Mouse (Mus musculus) layer of hippocampus, adult 2 months (tissue): Measurements from ENCODE around the gene Mapkapk5. TPM values are rescaled to one million over a fixed set of nuclear protein-coding genes. Genes with fewer than 3 reads are reported as not detected.

Source experiments
- DNase-seq, 2 experiments: peaks; one replicate each; pipeline ENCODE4 v3.0.0; 2022; ENCODE audit warnings: low spot score in 2 of 2
- H3K27ac ChIP-seq: fragments of 200-600 bp; 2 replicates; pipeline ENCODE4 v1.8.1; 2022
- H3K4me3 ChIP-seq: fragments of 200-600 bp; 2 replicates; pipeline ENCODE4 v1.8.1; 2022; ENCODE audit warnings: mild to moderate bottlenecking
- CTCF ChIP-seq: fragments of 200-600 bp; conservative IDR thresholded peaks from 2 replicates; pipeline ENCODE4 v1.8.1; 2022; ENCODE audit warnings: antibody characterized with exemption, mild to moderate bottlenecking, moderate library complexity
- long read RNA-seq, 2 experiments: library from polyadenylated mRNA; stranded (forward); transcript quantifications; one replicate each; pipeline ENCODE4 v2.0.0; 2021; ENCODE audit warnings: borderline mapping rate in 2 of 2
- total RNA-seq, 2 experiments: library from RNA; stranded (reverse); gene quantifications; 2 replicates each; pipeline ENCODE4 v1.2.3; 2021

Gene Mapkapk5
- 10 to 100 TPM; 68.1 to 76.2 TPM for total RNA-seq
- long read RNA-seq, experiment 1, transcript Mapkapk5-201 (14 exons, 2,234 nt), result major isoform, 5 of 14 reads
- long read RNA-seq, experiment 1, partial matches to known transcripts, result 2 of 14 reads
- long read RNA-seq, experiment 1, other reads (novel, unspliced or antisense), result 4 of 14 reads
- long read RNA-seq, experiment 2, partial matches to known transcripts, result 1 of 7 reads
- long read RNA-seq, experiment 2, other reads (novel, unspliced or antisense), result 0 of 7 reads

DNA sequence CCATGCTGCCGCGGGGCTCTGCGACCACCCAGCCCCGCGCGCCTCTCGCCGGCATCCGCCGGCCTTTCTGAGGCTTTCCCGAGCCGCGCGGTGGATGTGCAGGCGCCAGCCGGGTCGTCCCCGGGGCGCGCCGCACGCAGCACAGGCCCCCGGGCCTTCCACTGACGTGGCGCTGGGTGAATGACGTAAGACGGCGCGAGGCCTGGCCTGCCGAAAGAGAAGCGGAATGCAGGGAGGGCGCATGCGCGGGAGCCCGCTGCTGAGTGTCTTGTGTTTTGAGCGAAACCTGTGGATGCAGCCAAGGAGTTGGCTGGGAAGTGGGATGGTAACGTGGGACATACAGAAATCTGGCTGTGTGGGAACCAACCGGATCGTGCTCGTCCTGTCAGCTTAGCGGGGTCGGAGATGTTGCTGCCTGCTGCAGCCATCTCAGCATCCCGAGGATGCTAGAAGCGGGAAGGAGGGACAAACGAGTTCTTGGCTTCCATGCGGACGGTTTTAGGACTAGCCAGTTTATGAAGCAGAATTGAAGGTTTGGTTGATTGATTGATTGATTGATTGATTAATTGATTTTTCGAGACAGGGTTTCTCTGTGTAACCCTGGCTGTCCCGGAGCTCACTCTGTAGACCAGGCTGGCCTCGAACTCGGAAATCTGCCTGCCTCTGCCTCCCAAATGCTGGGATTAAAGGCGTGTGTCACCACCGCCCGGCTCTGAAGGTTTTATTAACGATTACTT is at the start of gene Mapkapk5:
TSS of gene Mapkapk5 (minus strand) at position 113 of the 737 bp plus-strand sequence.
- DNase-seq, result peak; percentile 96 to 99
- peak within 1 kb of the TSS; percentile 98 for H3K4me3 ChIP-seq
- no peak for TF ChIP-seq CTCF
- H3K27ac ChIP-seq, result peak within 1 kb of the TSS; percentile 99

DNA sequence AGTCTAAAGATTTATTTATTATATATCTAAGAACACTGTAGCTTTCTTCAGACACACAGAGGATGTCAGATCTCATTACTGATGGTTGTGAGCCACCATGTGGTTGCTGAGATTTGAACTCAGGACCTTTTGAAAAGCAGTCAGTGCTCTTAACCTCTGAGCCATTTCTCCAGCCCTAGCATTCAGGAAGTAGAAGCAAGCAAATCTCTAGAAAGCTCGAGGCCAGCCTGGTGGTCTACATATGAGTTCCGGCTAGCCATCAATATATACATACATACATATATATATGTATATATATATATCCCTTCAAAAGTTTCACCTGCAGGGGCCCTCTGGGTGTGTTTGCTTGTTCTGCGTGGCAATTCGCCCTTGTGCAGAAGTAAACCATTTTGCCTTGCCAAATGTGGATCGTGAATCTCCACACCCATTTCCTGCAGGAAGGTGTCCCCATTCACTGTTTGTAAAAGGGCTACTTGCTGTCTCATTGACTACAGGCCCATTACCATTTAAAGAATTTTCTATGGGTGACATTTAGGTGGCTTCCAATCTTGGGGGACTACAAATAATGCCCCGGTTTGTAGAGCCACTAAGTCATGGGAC is 49.1 kb upstream of the Mapkapk5 start:
- DNase-seq, result no peak
- no peak overlapping the region for H3K27ac ChIP-seq
- H3K4me3 ChIP-seq, result no peak overlapping the region
- TF ChIP-seq CTCF, result no peak

DNA sequence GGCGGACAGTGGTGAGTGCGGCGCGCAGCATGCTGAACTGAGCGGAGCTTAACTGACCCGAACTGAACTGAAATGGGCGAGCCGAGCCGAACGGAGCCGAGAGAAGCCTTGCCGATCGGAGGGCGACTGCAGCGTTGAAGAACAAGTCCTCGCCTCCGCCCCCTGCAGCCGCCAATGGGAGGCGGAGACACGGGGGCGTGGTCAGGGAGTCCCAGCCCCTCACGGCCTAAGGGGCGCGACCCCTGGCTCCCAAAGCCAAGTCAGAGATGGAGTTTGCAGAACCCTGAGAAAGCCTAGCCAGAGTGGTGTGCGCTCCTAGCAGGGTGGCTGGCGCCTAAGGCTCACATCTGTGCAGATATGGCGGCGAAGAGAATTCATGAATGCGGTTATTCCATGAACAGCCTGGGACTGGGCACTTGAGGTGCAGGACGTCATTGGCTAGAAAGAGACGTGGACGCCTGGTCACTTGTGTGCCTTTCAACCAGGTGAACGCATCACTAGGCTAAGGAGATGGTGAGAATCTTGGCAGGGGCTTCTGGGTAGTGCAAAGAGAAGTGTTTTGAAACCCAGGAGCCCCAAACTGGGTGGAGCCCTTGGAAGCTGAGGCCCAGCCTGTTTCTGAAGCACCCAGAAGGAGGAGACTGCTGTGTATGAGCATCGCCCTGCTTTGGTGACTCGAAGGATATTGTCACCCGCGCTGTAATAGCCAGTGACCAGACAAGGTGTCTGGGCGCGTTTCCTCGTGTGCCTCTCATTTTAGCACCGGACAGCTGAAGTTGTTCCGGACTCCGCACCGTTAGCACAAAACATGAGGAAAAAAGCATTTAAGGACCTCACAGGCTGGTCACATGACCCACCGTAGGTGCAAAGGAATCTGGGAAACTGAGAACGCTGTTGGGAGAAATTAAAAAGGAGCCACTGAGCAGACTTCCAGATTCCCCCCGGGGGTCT is 48.0 kb upstream of the Mapkapk5 start, which contains the start of gene Aldh2:
TSS of gene Aldh2 (minus strand) at position 374 of the 951 bp plus-strand sequence.
- Histone ChIP-seq H3K4me3 (peak within 1 kb of the TSS; percentile 76), H3K27ac (peak within 1 kb of the TSS; percentile 94)
- peak; percentile 75 to 79 for DNase-seq
- peak; percentile 46 for TF ChIP-seq CTCF

DNA sequence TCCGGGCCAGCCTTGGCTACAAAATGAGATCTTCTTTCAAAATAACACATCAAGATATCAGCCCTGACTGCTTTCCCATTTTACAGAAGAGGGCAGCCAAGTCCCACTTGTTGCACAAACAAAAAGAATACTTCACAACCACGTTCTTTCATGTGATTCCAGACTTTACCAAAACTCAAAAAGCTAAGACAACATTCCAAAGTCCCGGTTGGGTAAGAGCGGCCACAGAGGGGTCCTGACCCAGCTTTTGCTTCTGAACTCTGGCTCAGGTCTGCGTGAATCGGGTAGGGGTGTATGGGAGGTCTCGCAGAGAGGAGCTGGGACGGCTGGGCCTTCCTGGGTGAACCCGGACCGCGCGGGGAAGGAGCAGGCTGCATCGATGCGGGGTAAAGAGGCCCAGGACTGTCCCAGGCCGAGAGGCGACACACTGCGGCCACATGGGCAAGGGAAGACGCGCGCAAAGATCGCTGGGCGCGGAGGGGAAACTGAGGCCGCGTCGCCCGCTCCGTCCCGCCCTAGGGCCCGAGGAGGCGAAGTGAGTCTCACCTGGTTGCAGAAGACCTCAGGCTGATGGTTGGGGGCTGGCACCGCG is 47.2 kb upstream of the Mapkapk5 start:
- TF ChIP-seq CTCF, result no peak

DNA sequence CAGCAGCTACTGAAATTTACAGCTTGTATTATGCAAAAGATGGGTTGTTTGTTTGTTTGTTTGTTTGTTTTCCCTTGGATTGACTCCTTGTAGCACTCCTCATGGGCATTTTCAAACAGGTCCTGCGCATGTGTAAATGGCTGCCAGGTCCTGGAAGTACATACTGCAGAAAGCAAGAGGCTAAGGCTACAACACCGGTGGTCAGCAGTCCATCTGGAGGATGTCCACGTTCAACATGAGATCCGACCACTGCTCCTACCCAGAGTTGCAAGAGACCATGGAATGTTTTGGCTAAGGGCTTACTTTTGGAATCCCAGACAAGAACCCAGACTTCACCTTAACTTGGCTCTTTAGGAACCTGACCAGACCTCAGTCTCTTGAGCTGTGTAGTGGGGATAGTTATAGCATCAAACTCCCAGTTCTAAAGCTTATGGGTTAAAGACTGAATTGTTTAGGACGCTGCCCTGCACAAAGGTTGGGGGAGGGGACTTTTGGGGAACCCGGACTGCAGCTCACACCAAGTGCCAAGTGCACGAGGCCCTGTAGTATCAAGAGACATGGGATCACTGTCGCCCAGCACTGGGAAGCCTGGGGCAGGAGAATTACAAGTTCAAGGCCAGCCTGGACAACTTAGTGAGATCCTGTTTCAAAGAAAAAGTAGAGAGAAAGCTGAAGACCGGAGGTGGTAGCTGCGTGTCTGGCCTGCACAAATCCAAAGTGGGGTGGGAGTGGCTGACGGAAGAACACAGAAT is 46.5 kb upstream of the Mapkapk5 start:
- TF ChIP-seq CTCF, result no peak
- Histone ChIP-seq H3K27ac (peak overlapping the region; percentile 94; the same call in 1 of the 2 replicates), H3K4me3 (peak overlapping the region; percentile 76)
- no peak for DNase-seq

More for the DNA sequence above, 47.2 kb upstream of the Mapkapk5 start:
- H3K4me3 ChIP-seq, result peak overlapping the region; percentile 76
- DNase-seq, result no peak
- H3K27ac ChIP-seq, result peak overlapping the region; percentile 94

DNA sequence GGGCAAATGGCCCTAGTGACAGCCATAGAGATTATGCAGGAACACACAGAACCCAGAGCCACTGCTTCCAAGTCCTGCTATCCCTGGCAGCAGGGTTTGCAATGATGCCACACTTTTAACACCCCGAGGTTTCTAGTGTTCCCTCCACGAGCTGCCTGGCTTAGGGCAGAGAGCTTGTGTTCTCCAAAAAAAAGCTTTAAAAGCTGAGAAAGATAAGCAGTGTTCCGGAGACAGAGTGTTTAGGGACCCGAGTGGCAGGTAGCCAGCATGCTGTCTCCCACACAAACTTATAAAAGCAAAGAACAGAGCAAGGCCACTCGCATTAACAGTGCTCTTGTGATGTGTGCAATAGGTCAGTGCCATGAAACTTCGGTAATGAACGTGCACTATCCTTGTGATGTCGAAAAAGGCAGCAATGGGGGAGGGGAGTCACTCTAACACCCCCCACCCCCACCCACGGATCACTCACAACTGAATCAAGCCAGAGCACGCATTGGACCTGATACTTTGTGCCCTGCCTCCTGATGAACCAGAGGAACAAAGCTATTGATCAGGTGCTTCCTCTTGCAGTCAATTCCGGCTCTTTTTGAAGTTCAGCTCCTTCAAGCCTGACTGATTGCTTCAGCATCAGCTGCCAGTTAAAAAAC is 45.8 kb upstream of the Mapkapk5 start:
- no peak for DNase-seq
- TF ChIP-seq CTCF, result no peak
- Histone ChIP-seq H3K27ac (peak overlapping the region; percentile 94), H3K4me3 (peak overlapping the region; percentile 76)

DNA sequence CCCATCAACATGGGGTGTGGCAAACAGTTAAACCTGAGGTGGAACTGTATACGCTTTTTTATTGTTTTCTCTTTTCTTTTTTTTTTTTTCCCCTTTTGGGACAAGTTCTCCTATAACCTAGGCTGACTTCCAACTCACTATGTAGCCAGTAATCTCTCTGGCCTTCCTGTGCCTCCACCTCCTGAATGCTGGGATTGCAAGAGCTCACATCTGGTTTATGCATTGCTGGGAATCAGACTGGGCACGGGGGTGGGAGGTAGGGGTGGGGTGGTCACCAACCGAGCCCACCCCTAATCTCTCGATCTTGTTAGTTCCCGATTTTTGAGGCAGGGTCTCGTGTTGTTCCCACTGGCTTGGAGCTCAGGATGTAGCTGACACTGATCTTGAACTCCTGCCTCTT is 44.2 kb upstream of the Mapkapk5 start:
- Histone ChIP-seq H3K4me3 (no peak overlapping the region), H3K27ac (no peak overlapping the region)
- DNase-seq, result no peak
- TF ChIP-seq CTCF, result no peak

DNA sequence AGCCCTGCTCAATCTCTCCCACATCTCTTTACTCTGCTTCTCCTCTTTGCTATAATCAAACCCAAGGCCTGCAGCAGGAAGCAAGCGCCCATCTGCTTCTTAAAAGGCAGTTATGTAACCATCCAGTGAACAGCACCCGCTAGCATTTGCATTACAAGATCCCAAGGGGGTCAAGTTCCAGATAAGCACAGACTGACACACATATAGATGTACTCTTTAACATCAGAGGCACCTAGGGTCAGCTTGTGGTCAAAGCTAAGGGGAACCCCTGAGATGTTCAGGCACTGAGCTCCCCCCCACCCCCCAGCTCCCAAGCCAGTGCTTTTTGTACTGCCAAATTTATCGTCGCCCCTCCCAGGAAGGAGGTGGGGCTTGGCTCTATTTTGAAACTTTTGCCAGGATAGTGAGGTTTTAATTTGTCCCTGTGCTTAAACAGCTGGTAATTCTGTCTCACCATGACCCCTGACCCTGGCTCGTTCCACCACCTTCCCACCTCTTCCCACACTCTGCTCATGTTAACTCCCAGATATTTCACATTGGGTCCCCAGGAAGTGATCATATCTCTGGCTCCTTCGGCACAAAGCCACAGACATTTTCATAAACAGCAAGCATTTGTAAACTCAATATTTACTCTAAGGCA is 40.8 kb upstream of the Mapkapk5 start:
- peak overlapping the region; percentile 93 for H3K27ac ChIP-seq
- peak; percentile 55 to 83 for DNase-seq
- no peak overlapping the region for H3K4me3 ChIP-seq
- no peak for TF ChIP-seq CTCF

DNA sequence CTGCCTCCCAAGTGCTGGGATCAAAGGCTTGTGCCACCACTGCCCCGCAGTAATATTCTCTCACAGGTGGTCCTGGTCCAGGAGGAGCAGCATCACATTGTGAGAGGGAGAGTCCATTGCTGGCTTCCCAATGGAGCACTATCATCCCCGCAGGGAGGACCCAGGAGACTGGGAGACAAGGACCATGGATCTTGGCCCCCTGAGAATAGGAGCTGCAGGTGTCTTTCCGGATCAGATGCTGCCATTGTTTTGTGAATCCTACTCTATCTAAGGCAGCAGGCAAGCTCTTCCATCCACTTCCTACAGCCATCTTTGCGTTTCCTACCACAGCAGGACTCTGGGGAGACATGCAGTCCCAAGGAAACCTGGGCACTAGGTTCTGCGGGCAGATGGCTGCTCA is 40.0 kb upstream of the Mapkapk5 start:
- TF ChIP-seq CTCF, result no peak
- DNase-seq, result no peak
- H3K27ac ChIP-seq, result peak overlapping the region; percentile 93
- H3K4me3 ChIP-seq, result no peak overlapping the region

DNA sequence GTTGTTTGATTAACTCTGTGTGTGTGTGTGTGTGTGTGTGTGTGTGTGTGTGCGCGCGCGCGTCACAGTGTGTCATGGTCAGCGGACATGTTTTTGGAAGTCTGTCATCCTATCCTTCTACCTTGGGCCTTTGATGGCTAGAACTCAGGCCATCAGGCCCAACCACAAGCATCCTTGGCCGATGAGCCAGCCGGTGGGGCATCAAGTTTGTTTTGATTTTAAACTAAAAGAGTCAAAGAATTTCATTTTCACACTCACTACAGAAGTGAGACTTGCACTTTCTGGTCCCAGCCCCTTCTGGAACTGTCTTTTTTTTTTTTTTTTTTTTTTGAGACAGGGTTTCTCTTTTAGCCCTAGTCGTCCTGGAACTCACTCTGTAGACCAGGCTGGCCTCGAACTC is 39.3 kb upstream of the Mapkapk5 start:
- Histone ChIP-seq H3K27ac (0 out of 2 replicates have a peak overlapping the region, but pooled peaks have one; percentile 93), H3K4me3 (no peak overlapping the region)
- DNase-seq, result no peak
- no peak for TF ChIP-seq CTCF
